Mouse (Mus musculus): ENCODE data around the gene Gm37240. TPM values are rescaled to one million over a fixed set of nuclear protein-coding genes. Genes with fewer than 3 reads are reported as not detected.

The Gm37240 gene
- polyA plus RNA-seq, 1 experiment: 0.77 TPM

DNA sequence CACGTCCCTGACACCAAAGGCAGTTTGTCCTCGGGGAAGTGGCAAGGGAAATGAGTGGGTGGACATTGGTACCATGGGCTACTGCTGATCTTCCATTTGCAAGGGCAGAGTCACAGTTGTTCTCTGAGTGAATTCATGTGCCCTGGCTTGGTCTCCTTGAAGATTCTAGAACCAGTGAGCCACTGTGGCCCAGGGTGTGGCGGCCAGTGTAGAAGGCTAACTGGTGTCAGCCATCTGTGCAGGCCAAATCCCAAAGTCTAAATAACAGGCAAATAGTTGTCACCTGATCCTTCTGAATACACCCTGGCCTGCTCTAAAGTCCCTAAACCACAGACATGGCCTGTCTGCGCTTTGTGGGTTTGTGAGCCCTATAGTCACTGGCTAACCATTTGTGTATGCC, 898.4 kb downstream of the Gm37240 start:
- WGBS: 93% methylated on average over 4 of the region's 4 CpGs
- Histone ChIP-seq H3K27ac (ENCODE audit: insufficient read depth, low read length) (no peak overlapping the region), H3K4me3 (replicated peaks; ENCODE audit: insufficient read depth, low read depth, low read length) (no peak overlapping the region), H3K4me1 (ENCODE audit: control insufficient read depth, insufficient read depth, low read length) (no peaks in the 10 kb centered on the region), H3K27me3 (ENCODE audit: control insufficient read depth, insufficient read depth, low read length) (no peaks in the 10 kb centered on the region)
- TF ChIP-seq CTCF (IDR thresholded peaks at IDR 0.05; ENCODE audit: borderline replicate concordance, insufficient read depth, low read depth, low read length): no peak
- no peak for TF ChIP-seq POLR2A (IDR thresholded peaks at IDR 0.05; ENCODE audit: borderline replicate concordance, insufficient read depth, low read length)
- no peak for DNase-seq

DNA sequence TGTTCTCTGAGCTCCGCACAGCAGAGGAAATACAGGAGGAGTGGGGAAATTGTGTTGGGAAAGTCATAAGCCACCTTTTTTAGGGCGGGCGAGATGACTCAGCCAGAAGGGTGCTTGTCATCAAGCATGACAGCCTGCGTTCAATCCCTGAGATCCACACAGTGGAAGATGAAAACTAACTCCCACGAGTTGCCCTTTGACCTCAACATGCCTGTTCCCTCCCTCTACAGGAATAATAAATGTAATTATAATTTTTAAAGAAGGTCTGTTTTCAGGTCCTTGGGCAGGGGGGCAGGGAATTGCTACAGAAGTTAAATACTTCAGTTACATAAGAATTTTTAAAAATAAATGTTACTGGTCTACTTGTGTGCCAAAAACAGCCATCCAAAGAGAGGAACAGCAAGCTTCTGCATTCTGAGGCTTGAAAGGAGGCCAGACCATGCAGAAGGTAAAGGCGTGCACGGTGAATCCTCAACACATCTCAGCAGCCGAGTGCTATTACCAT, 902.1 kb downstream of the Gm37240 start:
- no peak for DNase-seq
- no peak overlapping the region for H3K4me3 ChIP-seq (replicated peaks; ENCODE audit: insufficient read depth, low read depth, low read length)
- no peaks in the 10 kb centered on the region for H3K27me3 ChIP-seq (ENCODE audit: control insufficient read depth, insufficient read depth, low read length)
- WGBS: 82% methylated on average over 8 of the region's 8 CpGs
- TF ChIP-seq CTCF (IDR thresholded peaks at IDR 0.05; ENCODE audit: borderline replicate concordance, insufficient read depth, low read depth, low read length) (no peak), POLR2A (IDR thresholded peaks at IDR 0.05; ENCODE audit: borderline replicate concordance, insufficient read depth, low read length) (no peak)
- no peak overlapping the region for H3K27ac ChIP-seq (ENCODE audit: insufficient read depth, low read length)
- peaks cover 5% of the 10 kb centered on the region; the same call in 1 of the 2 replicates for H3K4me1 ChIP-seq (ENCODE audit: control insufficient read depth, insufficient read depth, low read length)

DNA sequence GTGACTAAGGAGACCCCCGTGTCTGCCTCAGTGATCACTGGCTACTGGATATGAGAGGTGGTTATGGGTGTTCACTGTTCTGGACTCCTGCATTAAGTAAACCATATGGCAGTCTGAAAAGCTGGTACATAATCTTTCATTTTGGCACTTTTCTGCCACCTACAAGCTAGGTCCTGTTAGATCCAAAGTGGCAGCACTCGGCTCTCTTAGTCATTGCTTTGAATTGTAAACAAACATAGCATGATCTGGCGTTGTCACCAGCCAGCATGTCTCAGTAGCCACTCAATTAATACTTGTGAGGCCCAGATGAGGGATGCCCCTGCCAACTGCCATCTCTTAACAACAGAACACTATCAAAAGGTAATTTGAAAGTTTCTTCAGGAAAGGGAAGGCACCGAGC, 904.6 kb downstream of the Gm37240 start:
- Histone ChIP-seq H3K27ac (ENCODE audit: insufficient read depth, low read length) (no peak overlapping the region), H3K4me3 (replicated peaks; ENCODE audit: insufficient read depth, low read depth, low read length) (no peak overlapping the region), H3K4me1 (ENCODE audit: control insufficient read depth, insufficient read depth, low read length) (peaks cover 6% of the 10 kb centered on the region; the same call in 1 of the 2 replicates), H3K27me3 (ENCODE audit: control insufficient read depth, insufficient read depth, low read length) (no peaks in the 10 kb centered on the region)
- no peak for TF ChIP-seq POLR2A (IDR thresholded peaks at IDR 0.05; ENCODE audit: borderline replicate concordance, insufficient read depth, low read length)
- no peak for TF ChIP-seq CTCF (IDR thresholded peaks at IDR 0.05; ENCODE audit: borderline replicate concordance, insufficient read depth, low read depth, low read length)
- 46% methylated on average over 4 of the region's 4 CpGs for WGBS
- DNase-seq: peak in 1 of 2 experiments; percentile 29

DNA sequence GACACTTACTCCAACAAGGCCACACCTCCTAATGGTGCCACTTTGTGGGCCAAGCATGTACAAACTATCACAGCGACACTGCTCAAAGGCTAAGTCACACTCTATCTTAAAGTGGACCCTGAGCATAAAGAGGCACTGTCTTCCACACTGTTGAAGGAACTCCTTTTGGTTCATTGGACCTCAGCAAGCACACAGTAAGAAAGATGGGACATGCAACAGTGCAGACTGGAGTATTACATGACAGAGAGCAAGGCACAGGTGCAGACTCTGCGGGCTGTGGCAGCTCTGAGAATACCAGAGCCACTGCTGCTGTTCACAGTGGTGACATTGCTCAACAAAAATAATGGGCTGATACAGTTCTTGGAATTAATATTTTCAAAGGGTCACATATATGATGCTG, 907.2 kb downstream of the Gm37240 start:
- no peak for DNase-seq
- TF ChIP-seq CTCF (IDR thresholded peaks at IDR 0.05; ENCODE audit: borderline replicate concordance, insufficient read depth, low read depth, low read length): no peak
- TF ChIP-seq POLR2A (IDR thresholded peaks at IDR 0.05; ENCODE audit: borderline replicate concordance, insufficient read depth, low read length): no peak
- H3K4me1 ChIP-seq (ENCODE audit: control insufficient read depth, insufficient read depth, low read length): peaks cover 6% of the 10 kb centered on the region; the same call in 1 of the 2 replicates
- no peak overlapping the region for H3K27ac ChIP-seq (ENCODE audit: insufficient read depth, low read length)
- H3K4me3 ChIP-seq (replicated peaks; ENCODE audit: insufficient read depth, low read depth, low read length): no peak overlapping the region
- WGBS: 100% methylated on average over 2 of the region's 2 CpGs
- H3K27me3 ChIP-seq (ENCODE audit: control insufficient read depth, insufficient read depth, low read length): no peaks in the 10 kb centered on the region

DNA sequence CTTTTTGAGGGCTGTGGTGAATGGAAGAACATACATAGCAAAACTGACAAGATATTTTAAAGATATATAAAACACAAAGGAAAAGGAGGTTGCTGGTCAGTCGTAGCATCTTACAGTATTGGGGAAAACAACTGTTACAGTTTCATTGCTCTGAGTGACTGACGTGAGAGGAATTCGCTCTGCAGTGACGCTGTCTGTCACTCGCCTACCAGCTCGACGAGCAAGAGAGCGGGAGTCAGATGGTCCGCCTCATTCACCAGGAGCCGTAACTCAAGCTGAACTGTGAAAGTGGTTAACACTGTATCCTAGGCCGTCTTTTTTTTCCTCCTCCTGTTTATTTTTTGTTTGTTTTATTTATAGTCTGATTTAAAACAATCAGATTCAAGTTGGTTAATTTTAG, 908.6 kb downstream of the Gm37240 start:
- 89% methylated on average over 11 of the region's 11 CpGs for WGBS
- Histone ChIP-seq H3K4me1 (ENCODE audit: control insufficient read depth, insufficient read depth, low read length) (peaks cover 6% of the 10 kb centered on the region; the same call in 1 of the 2 replicates), H3K27ac (ENCODE audit: insufficient read depth, low read length) (no peak overlapping the region), H3K4me3 (replicated peaks; ENCODE audit: insufficient read depth, low read depth, low read length) (no peak overlapping the region), H3K27me3 (ENCODE audit: control insufficient read depth, insufficient read depth, low read length) (no peaks in the 10 kb centered on the region)
- TF ChIP-seq POLR2A (IDR thresholded peaks at IDR 0.05; ENCODE audit: borderline replicate concordance, insufficient read depth, low read length) (no peak), CTCF (IDR thresholded peaks at IDR 0.05; ENCODE audit: borderline replicate concordance, insufficient read depth, low read depth, low read length) (no peak)
- DNase-seq: no peak

DNA sequence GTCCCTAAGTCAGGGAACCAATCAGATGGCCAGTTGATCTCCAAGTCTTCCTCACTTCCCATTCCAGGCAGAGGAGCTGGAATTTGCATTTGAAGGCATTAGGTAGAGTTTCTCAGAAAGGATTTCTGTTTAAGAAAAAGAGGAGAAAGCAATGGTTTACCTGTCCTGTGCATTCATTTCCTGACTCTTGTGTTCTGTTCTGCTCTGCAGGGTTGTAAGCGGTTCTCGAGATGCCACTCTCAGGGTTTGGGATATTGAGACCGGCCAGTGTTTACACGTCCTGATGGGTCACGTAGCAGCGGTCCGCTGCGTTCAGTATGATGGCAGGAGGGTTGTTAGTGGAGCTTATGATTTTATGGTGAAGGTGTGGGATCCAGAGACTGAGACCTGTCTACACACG, 913.1 kb downstream of the Gm37240 start:
- DNase-seq: no peak
- H3K27me3 ChIP-seq (ENCODE audit: control insufficient read depth, insufficient read depth, low read length): no peaks in the 10 kb centered on the region
- H3K4me3 ChIP-seq (replicated peaks; ENCODE audit: insufficient read depth, low read depth, low read length): no peak overlapping the region
- WGBS: 90% methylated on average over 9 of the region's 9 CpGs
- H3K27ac ChIP-seq (ENCODE audit: insufficient read depth, low read length): no peak overlapping the region
- peaks cover 4% of the 10 kb centered on the region; the same call in 1 of the 2 replicates for H3K4me1 ChIP-seq (ENCODE audit: control insufficient read depth, insufficient read depth, low read length)
- TF ChIP-seq CTCF (IDR thresholded peaks at IDR 0.05; ENCODE audit: borderline replicate concordance, insufficient read depth, low read depth, low read length) (no peak), POLR2A (IDR thresholded peaks at IDR 0.05; ENCODE audit: borderline replicate concordance, insufficient read depth, low read length) (no peak)

DNA sequence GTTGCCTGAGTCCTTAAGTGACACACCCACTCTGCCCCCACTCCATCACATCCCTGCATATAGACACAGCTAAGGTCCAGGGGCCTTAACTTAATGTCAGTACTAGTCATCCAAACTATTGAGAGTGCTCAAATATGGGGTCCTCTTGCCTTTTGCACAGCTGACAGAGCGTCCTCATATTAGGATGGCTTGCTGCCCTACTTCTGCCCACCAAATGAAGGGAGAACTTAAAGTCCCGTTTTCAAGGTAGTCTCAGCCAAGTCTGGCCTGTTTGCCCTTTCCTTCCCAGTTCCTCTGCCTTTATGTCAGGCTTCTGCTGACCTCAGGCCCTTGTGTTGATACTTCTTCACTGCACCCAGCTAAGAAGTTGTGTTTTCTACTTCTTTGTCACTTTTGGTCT, 914.4 kb downstream of the Gm37240 start:
- Histone ChIP-seq H3K27me3 (ENCODE audit: control insufficient read depth, insufficient read depth, low read length) (no peaks in the 10 kb centered on the region), H3K4me3 (replicated peaks; ENCODE audit: insufficient read depth, low read depth, low read length) (no peak overlapping the region), H3K27ac (ENCODE audit: insufficient read depth, low read length) (no peak overlapping the region), H3K4me1 (ENCODE audit: control insufficient read depth, insufficient read depth, low read length) (peaks cover 4% of the 10 kb centered on the region; the same call in 1 of the 2 replicates)
- no peak for DNase-seq
- TF ChIP-seq POLR2A (IDR thresholded peaks at IDR 0.05; ENCODE audit: borderline replicate concordance, insufficient read depth, low read length): no peak
- no peak for TF ChIP-seq CTCF (IDR thresholded peaks at IDR 0.05; ENCODE audit: borderline replicate concordance, insufficient read depth, low read depth, low read length)
- WGBS: 77% methylated on average over 2 of the region's 2 CpGs

DNA sequence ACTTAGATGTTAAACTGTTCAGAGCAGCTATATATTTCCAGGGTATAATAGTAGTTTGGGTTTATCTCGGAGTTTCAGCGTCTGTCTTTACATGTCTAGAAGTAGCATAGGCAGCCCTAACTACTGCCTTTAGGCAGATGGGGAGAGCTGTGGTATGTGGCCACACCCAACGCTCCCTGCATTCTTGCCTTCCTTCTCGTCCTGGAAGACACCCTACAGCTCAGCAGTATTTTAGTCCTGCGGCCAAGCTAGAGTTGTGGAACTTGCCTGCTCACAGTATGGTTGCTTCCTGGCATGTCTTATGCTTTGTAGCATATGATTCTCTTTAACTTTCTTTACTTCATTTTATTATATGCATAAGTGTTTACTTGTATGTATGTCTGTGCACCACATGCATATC, 915.8 kb downstream of the Gm37240 start:
- H3K4me3 ChIP-seq (replicated peaks; ENCODE audit: insufficient read depth, low read depth, low read length): no peak overlapping the region

More for the DNA sequence above, 915.8 kb downstream of the Gm37240 start:
- H3K4me1 ChIP-seq (ENCODE audit: control insufficient read depth, insufficient read depth, low read length): peaks cover 4% of the 10 kb centered on the region; the same call in 1 of the 2 replicates
- no peak overlapping the region for H3K27ac ChIP-seq (ENCODE audit: insufficient read depth, low read length)
- DNase-seq: no peak
- no peaks in the 10 kb centered on the region for H3K27me3 ChIP-seq (ENCODE audit: control insufficient read depth, insufficient read depth, low read length)
- TF ChIP-seq CTCF (IDR thresholded peaks at IDR 0.05; ENCODE audit: borderline replicate concordance, insufficient read depth, low read depth, low read length): no peak
- TF ChIP-seq POLR2A (IDR thresholded peaks at IDR 0.05; ENCODE audit: borderline replicate concordance, insufficient read depth, low read length): no peak
- 60% methylated on average over 5 of the region's 5 CpGs for WGBS
